In genomic region chr2:172248106-172248764, GRCm38 (mm10) we compare ENCODE assay signal across 9 mouse cellular contexts. TPM values are rescaled to one million over a fixed set of nuclear protein-coding genes. Genes with fewer than 3 reads are reported as not detected.
DNase-seq lines count a peak whose midpoint lies in the region; ATAC-seq and TF ChIP-seq lines count a peak whose summit lies in the region.
"Had no signal": no experiment of that assay in that cellular context is flagged by ENCODE, and none has a peak within 500 bp of the region (broad histone marks: within the 10 kb centered on the region; RNA-seq: fewer than 3 reads in every experiment).

Mc3r (plus strand) TSS chr2:172248492.

- H3K4me3 ChIP-seq in kidney, embryonic 14.5 days (ENCODE audit: low read length) = no peak within 1 kb of the TSS
- H3K4me3 ChIP-seq in embryonic fibroblast, embryonic 13.5 days (ENCODE audit: insufficient read depth, low read length) = no peak within 1 kb of the TSS
- H3K4me3 ChIP-seq in hindbrain, embryonic 15.5 days = peak within 1 kb of the TSS; percentile 17; the same call in 1 of the 2 replicates

- no peak within 1 kb of the TSS for H3K27ac ChIP-seq in kidney, embryonic 14.5 days (ENCODE audit: low read depth, low read length)
- no peak within 1 kb of the TSS for H3K27ac ChIP-seq in embryonic fibroblast, embryonic 13.5 days (ENCODE audit: insufficient read depth, low read length)
- H3K27ac ChIP-seq in hindbrain, embryonic 15.5 days (replicated peaks) = no peak within 1 kb of the TSS
- H3K27ac ChIP-seq: macrophage had no signal

- ATAC-seq in kidney, embryonic 14.5 days (ENCODE audit: low FRiP score, low TSS enrichment) = no peak
- ATAC-seq in hindbrain, embryonic 15.5 days (ENCODE audit: low FRiP score, low read depth) = peak; percentile 45; the same call in 1 of the 2 replicates

- H3K9ac ChIP-seq in kidney, embryonic 14.5 days (ENCODE audit: low read depth, low read length) = no peak within 1 kb of the TSS
- no peak within 1 kb of the TSS for H3K9ac ChIP-seq in hindbrain, embryonic 15.5 days

- WGBS in kidney, embryonic 14.5 days = 10% methylated on average over 22 of the region's 22 CpGs
- 12% methylated on average over 22 of the region's 22 CpGs for WGBS in hindbrain, embryonic 15.5 days

- no peaks in the 10 kb centered on the region for H3K9me3 ChIP-seq in kidney, embryonic 14.5 days (ENCODE audit: control insufficient read depth, low read length)
- H3K9me3 ChIP-seq in hindbrain, embryonic 15.5 days = no peaks in the 10 kb centered on the region

- no peak for TF ChIP-seq POLR2A in embryonic fibroblast, embryonic 13.5 days (IDR thresholded peaks at IDR 0.05; ENCODE audit: low read depth, low read length)

- peaks cover 14% of the 10 kb centered on the region; the same call in 1 of the 2 replicates for H3K27me3 ChIP-seq in kidney, embryonic 14.5 days (ENCODE audit: control insufficient read depth, insufficient read depth, low read length)
- H3K27me3 ChIP-seq in hindbrain, embryonic 15.5 days = peaks cover 11% of the 10 kb centered on the region; the same call in 1 of the 2 replicates

- DNase-seq in kidney, adult 11 months = peak; percentile 8
- peak; percentile 64 for DNase-seq in brain, adult 2 months (ENCODE audit: low read depth, low spot score)
- DNase-seq in liver = peak; percentile 88
- DNase-seq in neural tube, embryonic 10.5 days (ENCODE audit: extremely low spot score, low spot score) = peak; percentile 70
- DNase-seq in thymus, postnatal 36 days = peak; percentile 23 to 34

- TF ChIP-seq CTCF in embryonic fibroblast, embryonic 13.5 days (IDR thresholded peaks at IDR 0.05; ENCODE audit: borderline replicate concordance, insufficient read depth, low read length) = peak; percentile 58

- no peaks in the 10 kb centered on the region for H3K36me3 ChIP-seq in kidney, embryonic 14.5 days (ENCODE audit: control insufficient read depth, insufficient read depth, low read length)
- no peaks in the 10 kb centered on the region for H3K36me3 ChIP-seq in hindbrain, embryonic 15.5 days

- H3K4me2 ChIP-seq in kidney, embryonic 14.5 days (replicated peaks; ENCODE audit: low read depth, low read length) = no peak within 1 kb of the TSS
- H3K4me2 ChIP-seq in hindbrain, embryonic 15.5 days = peak within 1 kb of the TSS; percentile 45

- H3K4me1 ChIP-seq in kidney, embryonic 14.5 days (ENCODE audit: control insufficient read depth, insufficient read depth, low read length) = no peaks in the 10 kb centered on the region
- no peaks in the 10 kb centered on the region; the same call in 1 of the 2 replicates for H3K4me1 ChIP-seq in embryonic fibroblast, embryonic 13.5 days (ENCODE audit: control insufficient read depth, insufficient read depth, low read length)
- peaks cover 5% of the 10 kb centered on the region for H3K4me1 ChIP-seq in hindbrain, embryonic 15.5 days (replicated peaks)

RNA-seq across cellular contexts. Expression of gene Mc3r, which starts in this region (rescaled TPM):
- not detected in 2 replicates for polyA plus RNA-seq in kidney, embryonic 14.5 days (2014; fragmentation: Nextera tagmentation; extraction: Ambion mirVana)
- 0.19 TPM in 1 of 2 replicates, not detected in the other for polyA plus RNA-seq in embryonic fibroblast, embryonic 13.5 days (2011; ENCODE audit: insufficient read length, low read depth, missing spikeins)
- polyA plus RNA-seq in hindbrain, embryonic 15.5 days (2015; fragmentation: Nextera tagmentation; extraction: Ambion mirVana) = 0.08 and 0.21 TPM in 2 replicates
- polyA plus RNA-seq: macrophage had no signal

Comparison
In these comparisons a context has a peak if more than half of its experiments do, and no peak if none do; other contexts are left out.
1. Peak in ATAC-seq, H3K4me3 ChIP-seq and H3K4me2 ChIP-seq in hindbrain, embryonic 15.5 days; RNA of the gene not detected or under 1 TPM.
2. DNase-seq: peak in every context shown above with its lines; median percentile 88 in liver; 70 in neural tube, embryonic 10.5 days; 64 in brain, adult 2 months; 28 in thymus, postnatal 36 days; 8 in kidney, adult 11 months.